In genomic region chr7:122242744-122243143, GRCm38 (mm10) we compare ENCODE assay signal across 21 mouse cellular contexts. TPM values are rescaled to one million over a fixed set of nuclear protein-coding genes. Genes with fewer than 3 reads are reported as not detected.
"Had no signal": no experiment of that assay in that cellular context is flagged by ENCODE, and none has a peak within 500 bp of the region (broad histone marks: within the 10 kb centered on the region; RNA-seq: fewer than 3 reads in every experiment).

No protein-coding gene starts in this region.

RNA-seq across cellular contexts. Expression of gene Chp2, which starts 23.4 kb away (rescaled TPM):
- total RNA-seq: megakaryocyte progenitor cell, adult 5-6 weeks; megakaryocyte-erythroid progenitor cell, adult 5-6 weeks; monocyte, adult 5-6 weeks had no signal
- polyA plus RNA-seq: limb, embryonic 10.5 days; limb, embryonic 11.5 days; limb, embryonic 12.5 days; limb, embryonic 13.5 days; liver, embryonic 11.5 days; midbrain, embryonic 10.5 days; myocyte; neural tube, embryonic 11.5 days had no signal

RNA-seq across cellular contexts. Expression of gene Ern2, which starts 56.7 kb away (rescaled TPM):
- total RNA-seq: liver, adult 2 months; megakaryocyte progenitor cell, adult 5-6 weeks; megakaryocyte-erythroid progenitor cell, adult 5-6 weeks; monocyte, adult 5-6 weeks had no signal
- polyA plus RNA-seq: limb, embryonic 10.5 days; limb, embryonic 11.5 days; limb, embryonic 14.5 days; limb, embryonic 15.5 days; liver, embryonic 11.5 days; liver, embryonic 13.5 days; liver, embryonic 14.5 days; liver, embryonic 15.5 days; liver, embryonic 16.5 days; liver, postnatal 0 days; lung, embryonic 14.5 days; macrophage; midbrain, embryonic 10.5 days; myocyte had no signal
